Mouse (Mus musculus) adrenal gland, postnatal 10 days (tissue): ENCODE measurements around the gene Cops3. TPM values are rescaled to one million over a fixed set of nuclear protein-coding genes. Genes with fewer than 3 reads are reported as not detected.

Experiments
- DNase-seq: peaks from one replicate; pipeline ENCODE4 v3.0.0; 2021; ENCODE audit warnings: mixed read lengths
- total RNA-seq, 2 experiments: library from RNA; stranded (reverse); gene quantifications; 2 replicates each; pipeline ENCODE4 v1.2.3; 2021

Cops3 gene
- total RNA-seq, 2 experiments from 2014 or later = 98.7 to 103 TPM

DNA sequence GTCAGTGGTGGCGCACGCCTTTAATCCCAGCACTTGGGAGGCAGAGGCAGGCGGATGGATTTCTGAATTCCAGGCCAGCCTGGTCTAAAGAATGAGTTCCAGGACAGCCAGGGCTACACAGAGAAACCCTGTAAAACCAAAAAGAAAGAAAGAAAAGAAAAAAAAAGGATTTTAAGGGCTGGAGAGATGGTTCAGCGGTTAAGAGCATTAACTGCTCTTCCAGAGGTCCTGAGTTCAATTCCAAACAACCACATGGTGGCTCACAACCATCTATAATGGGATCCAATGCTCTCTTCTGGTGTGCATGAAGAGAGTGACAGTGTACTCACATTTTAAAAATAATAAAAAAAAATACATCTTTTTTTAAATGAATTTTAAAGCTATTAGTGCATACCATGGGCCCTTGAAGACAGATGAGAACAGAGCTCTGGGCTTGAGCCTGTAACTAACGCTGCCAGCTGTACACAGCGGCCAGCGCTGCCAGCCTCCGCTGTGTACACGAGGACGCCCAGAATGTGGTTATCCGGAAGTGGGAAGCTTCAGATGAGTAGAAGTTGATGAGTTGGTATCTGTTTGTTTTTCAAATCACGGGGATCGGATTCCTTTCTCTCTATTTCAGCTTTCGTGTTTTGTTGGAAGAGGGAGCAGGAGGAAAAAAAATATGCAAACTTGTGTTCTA, 29.0 kb downstream of the Cops3 start:
- no peak for DNase-seq

GRCm38 (mm10) chr11:59809670-59810474, 29.8 kb downstream of the Cops3 start, which contains the start of gene Flcn:
Gene Flcn, minus strand, starts transcription at chr11:59810016.
- DNase-seq = peak; percentile 88

DNA sequence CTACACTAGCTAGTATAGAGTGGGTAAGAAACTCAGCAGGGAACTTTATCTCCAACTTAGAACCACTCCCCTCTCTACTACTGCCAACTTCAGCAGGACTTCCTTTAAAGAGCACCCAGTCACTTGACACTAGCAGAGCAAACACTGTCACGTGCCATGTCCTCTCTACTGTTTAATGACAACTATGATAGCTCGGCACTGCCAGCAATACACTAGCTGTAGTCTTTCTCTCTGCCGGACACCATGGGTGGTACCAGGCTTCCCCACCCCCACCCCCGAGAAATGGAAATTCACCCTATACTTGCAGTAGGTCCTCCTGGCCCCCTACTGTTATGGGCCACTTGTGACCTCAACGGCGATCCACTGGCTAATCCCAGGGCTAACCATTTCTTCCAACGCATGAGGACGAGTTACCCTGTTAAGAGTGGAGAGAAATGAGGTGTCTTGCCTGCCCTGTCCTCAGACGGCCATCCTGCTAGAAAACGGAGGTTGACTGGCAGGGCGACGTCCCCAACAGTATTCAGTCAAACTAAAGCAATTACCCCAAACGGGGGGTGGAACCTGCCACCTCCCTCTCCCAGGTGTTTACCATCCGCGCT, 30.5 kb downstream of the Cops3 start:
- peak; percentile 55 for DNase-seq

GRCm38 (mm10) chr11:59808170-59808960, 31.3 kb downstream of the Cops3 start:
- no peak for DNase-seq

DNA sequence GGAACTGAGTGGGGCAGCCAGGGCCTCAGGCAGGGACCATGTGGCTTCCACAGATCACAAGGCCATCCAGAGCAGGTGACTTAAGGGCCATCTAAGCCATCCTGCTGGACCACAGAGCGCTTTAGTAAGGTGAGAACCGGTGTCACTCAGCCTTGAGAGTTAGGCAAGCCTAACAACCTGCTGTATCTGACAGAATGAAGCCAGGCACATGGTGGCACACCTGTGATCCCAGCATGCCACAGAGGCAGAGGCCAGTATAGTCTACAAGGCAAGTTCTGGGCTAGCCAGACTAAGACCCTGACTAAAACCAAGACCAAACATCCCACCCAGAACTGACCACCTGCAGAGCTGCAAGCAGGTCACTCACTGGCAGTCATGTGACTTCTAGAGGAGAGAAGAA, 34.0 kb downstream of the Cops3 start:
- DNase-seq = no peak

GRCm38 (mm10) chr11:59805256-59805655, 34.4 kb downstream of the Cops3 start:
- no peak for DNase-seq

DNA sequence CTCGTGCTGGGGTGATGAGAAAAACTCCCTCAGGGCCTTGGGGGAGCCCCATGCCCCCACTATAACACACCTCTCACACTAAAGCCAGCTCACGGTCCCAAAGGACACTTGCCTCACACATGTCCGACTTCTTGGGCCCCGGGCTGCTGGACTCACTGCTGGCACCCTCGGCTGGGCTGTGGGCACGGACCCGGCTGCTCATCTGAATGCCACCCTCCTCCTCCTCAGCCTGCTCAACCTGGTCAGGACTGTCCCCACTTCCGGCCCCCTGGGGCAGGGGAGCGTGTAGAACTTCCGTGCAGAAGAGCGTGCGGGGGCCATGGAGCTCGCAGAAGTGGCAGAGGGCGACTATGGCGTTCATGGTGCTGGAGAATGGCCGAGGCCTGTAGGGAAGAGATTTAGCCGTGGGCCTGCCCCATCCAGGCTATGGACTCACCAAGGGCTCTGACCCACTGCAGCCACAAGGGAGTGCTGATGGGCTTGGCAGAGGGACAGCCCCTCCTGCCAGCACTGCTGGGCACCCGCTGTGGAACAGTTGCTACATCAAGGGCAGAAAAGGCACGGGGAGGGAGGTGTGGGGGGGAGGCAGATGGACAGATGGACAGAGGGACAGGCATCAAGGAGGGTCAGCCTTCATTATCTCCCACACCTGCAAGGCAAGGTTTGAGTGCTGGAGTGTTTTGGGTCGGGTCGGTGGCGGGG, 35.1 kb downstream of the Cops3 start:
- peak; percentile 78 for DNase-seq

DNA sequence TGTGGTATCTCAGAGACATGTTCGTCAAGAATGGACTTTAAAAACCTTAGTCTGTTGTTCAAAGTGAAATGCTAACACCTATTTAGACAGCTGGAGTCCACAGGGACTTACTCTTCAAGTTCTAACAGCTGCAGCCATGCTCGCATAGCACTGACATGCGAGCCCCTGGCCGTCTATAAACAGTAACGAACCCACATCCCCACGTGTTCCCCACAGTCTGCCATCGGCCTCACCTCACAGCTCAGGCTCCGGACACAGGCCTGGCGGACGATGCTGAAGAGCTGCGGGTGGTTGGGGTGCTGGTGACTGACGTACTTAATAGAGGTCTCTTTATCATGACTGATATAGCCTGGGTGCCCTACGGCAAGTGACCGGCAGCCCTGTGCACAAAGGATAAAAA, 36.1 kb downstream of the Cops3 start:
- DNase-seq = no peak

DNA sequence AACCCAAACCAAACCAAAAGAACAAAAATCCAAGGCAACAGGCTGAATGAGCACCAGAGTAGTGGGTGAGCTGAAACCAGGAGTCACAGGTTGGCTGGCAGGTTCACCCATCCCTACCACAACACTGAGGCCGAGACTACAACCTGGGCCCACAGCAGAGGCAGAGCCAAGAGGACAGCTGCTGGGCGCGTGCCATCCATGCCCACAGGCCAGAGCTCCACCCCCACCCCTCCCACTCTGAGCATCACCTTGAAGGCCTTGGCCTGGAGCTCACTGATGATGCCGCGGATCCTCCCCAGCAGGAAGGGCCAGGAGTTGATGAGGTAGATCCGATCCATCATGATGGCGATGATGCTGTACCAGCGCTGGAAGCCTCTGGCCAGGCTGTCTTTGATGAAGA, 37.8 kb downstream of the Cops3 start:
- DNase-seq = no peak

DNA sequence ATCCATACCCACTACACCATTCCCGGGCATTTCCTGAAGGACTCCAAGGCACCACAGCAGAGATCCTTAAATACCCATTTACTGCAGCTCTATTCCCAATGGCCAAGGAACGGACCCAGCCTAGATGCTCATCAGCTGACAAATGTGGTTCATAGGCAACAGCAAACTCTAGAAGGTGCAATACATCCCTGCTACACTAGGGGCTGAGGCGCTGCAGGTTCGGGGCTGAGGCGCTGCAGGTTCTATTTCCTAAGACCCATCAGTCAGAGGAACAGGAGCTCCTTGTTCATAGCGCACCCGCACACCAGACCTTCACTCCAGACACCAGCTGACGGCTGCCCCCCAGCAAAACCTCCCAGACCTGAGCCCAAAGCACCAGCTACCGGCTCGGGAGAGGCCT, 39.2 kb downstream of the Cops3 start:
- no peak for DNase-seq

DNA sequence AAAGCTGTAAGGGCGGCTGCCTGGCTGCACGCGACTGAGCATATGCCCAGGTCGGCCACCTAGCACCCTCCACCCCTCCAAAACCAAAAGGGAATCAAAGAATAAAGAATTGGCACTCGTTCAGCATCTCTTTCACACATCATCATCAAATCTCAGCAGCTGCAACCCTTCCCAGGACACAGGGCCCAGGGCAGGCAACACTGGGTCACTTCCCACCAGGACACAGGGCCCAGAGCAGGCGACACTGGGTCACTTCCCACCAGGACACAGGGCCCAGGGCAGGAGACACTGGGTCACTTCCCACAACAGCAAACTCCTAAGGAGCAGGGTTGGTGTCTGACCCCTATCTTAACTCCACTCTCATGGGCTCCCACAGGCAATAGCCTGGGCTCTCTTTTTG, 46.2 kb downstream of the Cops3 start:
- no peak for DNase-seq

GRCm38 (mm10) chr11:59789311-59789710, 50.3 kb downstream of the Cops3 start:
- DNase-seq = no peak

DNA sequence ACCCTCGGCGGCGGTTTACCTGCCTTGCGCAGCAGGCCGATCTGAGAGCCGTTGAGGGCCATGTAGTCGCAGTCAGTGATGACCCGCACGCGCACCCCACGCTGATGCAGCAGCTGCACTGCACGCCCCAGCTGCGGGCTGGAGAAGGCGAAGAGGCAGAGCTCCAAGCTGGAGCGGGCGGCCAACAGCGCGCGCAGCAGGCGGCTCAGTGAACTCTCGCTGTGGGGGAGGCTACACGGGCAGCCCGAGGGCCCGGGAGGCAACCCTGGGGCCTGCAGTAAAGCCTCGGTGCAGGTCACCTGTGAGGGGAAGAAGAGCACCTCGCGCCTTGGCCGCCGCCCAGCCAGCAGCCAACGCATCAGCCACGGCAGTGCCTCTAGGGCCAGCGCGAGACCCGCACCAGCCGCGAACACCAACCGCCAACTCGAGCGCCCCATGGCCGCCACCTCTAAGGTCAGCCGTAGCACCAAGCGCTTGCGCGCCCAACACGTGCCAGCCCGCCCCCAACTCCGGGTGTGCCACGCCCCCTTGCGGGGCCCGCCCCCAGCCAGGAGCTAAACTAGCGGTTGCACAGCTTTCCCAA, 52.3 kb downstream of the Cops3 start, which contains the start of gene Pld6:
Gene Pld6 (minus strand): TSS at position 447 of the 583 bp plus-strand sequence.
- peak; percentile 81 for DNase-seq

GRCm38 (mm10) chr11:59786444-59787198, 53.0 kb downstream of the Cops3 start:
- no peak for DNase-seq

- DNase-seq = no peak
These were observed 56.0 kb downstream of the Cops3 start for GRCm38 (mm10) chr11:59783591-59783990.

- no peak for DNase-seq
These were observed 57.5 kb downstream of the Cops3 start for GRCm38 (mm10) chr11:59782091-59782590.

GRCm38 (mm10) chr11:59780241-59780640, 59.4 kb downstream of the Cops3 start:
- DNase-seq = no peak

DNA sequence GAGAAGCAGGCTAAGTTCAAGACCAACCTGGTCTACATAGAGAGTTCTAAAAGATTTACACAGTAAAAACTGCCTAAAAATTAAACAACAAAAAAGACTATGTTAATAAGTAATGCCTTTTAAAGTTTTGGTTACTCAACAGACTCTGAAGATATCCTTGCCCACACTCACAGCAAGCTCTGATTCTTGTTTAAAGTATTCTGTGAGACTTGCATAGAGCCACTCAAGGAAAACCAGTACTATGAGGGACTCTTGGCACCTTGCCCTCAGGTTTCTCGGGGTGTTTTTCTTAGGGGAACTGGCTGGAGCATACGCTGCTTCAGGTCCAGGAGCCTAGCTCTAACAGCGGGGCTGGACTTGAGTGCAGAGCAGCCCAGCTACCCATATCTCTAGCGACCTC, 60.2 kb downstream of the Cops3 start:
- no peak for DNase-seq

GRCm38 (mm10) chr11:59778874-59779223, 60.8 kb downstream of the Cops3 start:
- no peak for DNase-seq

GRCm38 (mm10) chr11:59778181-59778873, 61.3 kb downstream of the Cops3 start:
- peak; percentile 88 for DNase-seq
